Mouse (Mus musculus) brain, embryonic 14.5 days (tissue): ENCODE measurements at regions not wholly inside any gene's neighbourhood (a gene's known extent, or its start where the extent isn't known, plus 50 kb on each side); places are given as distances from the start of the nearest gene placed in this dataset.

Experiments used
- CTCF ChIP-seq: fragments of 200-500 bp; IDR thresholded peaks from 2 replicates; pipeline ENCODE4 v1.5.1; 2012; ENCODE audit warnings: inconsistent platforms, mild to moderate bottlenecking, moderate library complexity, borderline replicate concordance; ENCODE audit not compliant: insufficient read depth, insufficient read length; ENCODE audit errors: extremely low read depth
- POLR2A ChIP-seq: fragments of 200-500 bp; IDR thresholded peaks from 2 replicates; pipeline ENCODE4 v1.6.1; 2012; ENCODE audit warnings: mild to moderate bottlenecking, inconsistent platforms, borderline replicate concordance; ENCODE audit not compliant: poor library complexity, insufficient read depth, insufficient read length, severe bottlenecking; ENCODE audit errors: extremely low read depth

DNA sequence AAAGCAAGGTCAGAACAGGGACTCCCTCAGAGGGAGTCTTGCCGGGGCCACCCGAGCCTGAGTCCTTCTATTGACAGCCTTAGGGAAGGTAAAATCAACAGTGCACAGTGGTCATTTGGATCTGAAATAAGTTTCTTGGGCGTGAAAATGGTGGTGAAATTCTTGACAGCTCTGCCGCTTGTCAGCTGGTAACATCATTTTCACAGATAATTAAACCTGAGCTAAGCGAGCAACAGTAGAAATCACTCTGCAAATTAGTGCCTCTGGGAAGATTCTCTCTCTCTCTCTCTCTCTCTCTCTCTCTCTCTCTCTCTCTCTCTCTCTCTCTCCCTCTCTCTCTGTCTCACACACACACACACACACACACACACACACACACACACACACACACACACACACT is 123.4 kb upstream of the Tspan2 start:
- no peak for TF ChIP-seq CTCF
- no peak for TF ChIP-seq POLR2A
